Mouse (Mus musculus) embryonic facial prominence, embryonic 14.5 days (tissue): ENCODE measurements at regions not wholly inside any gene's neighbourhood (a gene's known extent, or its start where the extent isn't known, plus 50 kb on each side); places are given as distances from the start of the nearest gene placed in this dataset.

Experiments
- ATAC-seq: fragments of 200-750 bp; cut with Nextera tagmentation; 2 replicates; pipeline ENCODE4 v1.8.0; 2017; ENCODE audit warnings: low read depth, moderate number of reproducible peaks, moderate TSS enrichment
- DNase-seq: peaks from one replicate; pipeline ENCODE4 v3.0.0-alpha.2; 2015; ENCODE audit warnings: low spot score
- H3K27ac ChIP-seq: fragments of 300-500 bp; sonication (generic); replicated peaks from 2 replicates; pipeline ENCODE4 v1.5.1; 2014; ENCODE audit warnings: low read depth, mild to moderate bottlenecking, low read length, moderate library complexity
- H3K27me3 ChIP-seq: fragments of 300-500 bp; sonication (generic); replicated peaks from 2 replicates; pipeline ENCODE4 v1.6.1; 2014; ENCODE audit warnings: low read length; ENCODE audit not compliant: control insufficient read depth, insufficient read depth
- H3K36me3 ChIP-seq: fragments of 300-500 bp; sonication (generic); 2 replicates; pipeline ENCODE4 v1.6.1; 2014; ENCODE audit warnings: low read length, mixed read lengths; ENCODE audit not compliant: control insufficient read depth, insufficient read depth
- H3K4me1 ChIP-seq: fragments of 300-500 bp; sonication (generic); 2 replicates; pipeline ENCODE4 v1.6.1; 2014; ENCODE audit warnings: antibody characterized with exemption, low read length; ENCODE audit not compliant: control insufficient read depth, insufficient read depth
- H3K4me2 ChIP-seq: fragments of 300-500 bp; sonication (generic); 2 replicates; pipeline ENCODE4 v1.6.1; 2014; ENCODE audit warnings: low read depth, mild to moderate bottlenecking, low read length, moderate library complexity, mixed read lengths
- H3K4me3 ChIP-seq: fragments of 300-500 bp; sonication (generic); 2 replicates; pipeline ENCODE4 v1.5.1; 2014; ENCODE audit warnings: low read depth, mild to moderate bottlenecking, low read length
- H3K9ac ChIP-seq: fragments of 300-500 bp; sonication (generic); 2 replicates; pipeline ENCODE4 v1.6.1; 2014; ENCODE audit warnings: low read depth, mild to moderate bottlenecking, low read length, moderate library complexity, mixed read lengths
- H3K9me3 ChIP-seq: fragments of 300-500 bp; sonication (generic); 2 replicates; pipeline ENCODE4 v1.6.1; 2016; ENCODE audit warnings: low read length; ENCODE audit not compliant: control insufficient read depth
- WGBS: fragments of 180-500 bp; shearing (Covaris S2); extraction: QIAGEN DNeasy Blood & Tissue Kit; methylation state at CpG from one replicate; pipeline ENCODE4 v1.1.7; 2014; 5-methylcytosine and 5-hydroxymethylcytosine counted together

GRCm38 (mm10) chr1:148934366-148934765 is 1026.7 kb downstream of the Pla2g4a start:
- H3K4me1 ChIP-seq = no peaks in the 10 kb centered on the region
- no peak overlapping the region for H3K4me2 ChIP-seq
- DNase-seq (no peak), ATAC-seq (no peak)
- H3K27ac ChIP-seq = no peak overlapping the region
- H3K4me3 ChIP-seq = no peak overlapping the region
- no peaks in the 10 kb centered on the region for H3K27me3 ChIP-seq
- H3K36me3 ChIP-seq = no peaks in the 10 kb centered on the region
- no peaks in the 10 kb centered on the region for H3K9me3 ChIP-seq
- H3K9ac ChIP-seq = no peak overlapping the region
- 87% methylated on average over 3 of the region's 3 CpGs for WGBS

DNA sequence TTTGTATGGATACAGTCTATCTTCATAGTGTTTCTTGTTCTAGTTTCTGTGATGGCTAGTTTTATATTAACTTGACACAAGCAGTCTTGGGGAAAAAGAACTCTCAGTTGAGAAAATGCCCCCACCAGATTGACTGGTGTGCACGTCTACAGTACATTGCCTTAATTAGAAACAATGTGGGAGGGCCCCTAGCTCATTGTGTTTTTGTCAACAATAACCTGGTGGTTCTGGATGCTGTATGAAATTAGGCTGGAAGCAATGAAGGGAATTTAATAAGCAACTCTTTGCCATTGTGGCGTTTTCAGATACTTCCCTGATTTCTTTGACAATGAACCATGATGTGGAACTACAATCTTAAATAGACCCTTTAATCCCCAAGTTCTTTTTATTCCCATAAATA is 1036.6 kb downstream of the Pla2g4a start:
- H3K27ac ChIP-seq = no peak overlapping the region
- no peaks in the 10 kb centered on the region for H3K36me3 ChIP-seq
- H3K9ac ChIP-seq = no peak overlapping the region
- no peaks in the 10 kb centered on the region for H3K27me3 ChIP-seq
- H3K4me3 ChIP-seq = no peak overlapping the region
- WGBS = 59% methylated on average over 2 of the region's 2 CpGs
- peak; percentile 0 for DNase-seq
- H3K9me3 ChIP-seq = no peaks in the 10 kb centered on the region
- no peaks in the 10 kb centered on the region for H3K4me1 ChIP-seq
- no peak overlapping the region for H3K4me2 ChIP-seq
- no peak for ATAC-seq

GRCm38 (mm10) chr1:148917062-148917461 is 1044.0 kb downstream of the Pla2g4a start:
- DNase-seq (no peak), ATAC-seq (no peak)
- Histone ChIP-seq H3K9me3 (no peaks in the 10 kb centered on the region), H3K9ac (no peak overlapping the region), H3K36me3 (no peaks in the 10 kb centered on the region), H3K27me3 (no peaks in the 10 kb centered on the region), H3K4me2 (no peak overlapping the region), H3K4me1 (no peaks in the 10 kb centered on the region), H3K4me3 (no peak overlapping the region), H3K27ac (no peak overlapping the region)

GRCm38 (mm10) chr1:148912819-148913218 is 1048.3 kb downstream of the Pla2g4a start:
- ATAC-seq = no peak
- Histone ChIP-seq H3K4me1 (no peaks in the 10 kb centered on the region), H3K36me3 (no peaks in the 10 kb centered on the region), H3K4me3 (no peak overlapping the region), H3K27me3 (no peaks in the 10 kb centered on the region), H3K27ac (no peak overlapping the region), H3K9ac (no peak overlapping the region), H3K9me3 (no peaks in the 10 kb centered on the region), H3K4me2 (no peak overlapping the region)
- WGBS = 83% methylated on average over 1 of the region's 1 CpGs
- no peak for DNase-seq

DNA sequence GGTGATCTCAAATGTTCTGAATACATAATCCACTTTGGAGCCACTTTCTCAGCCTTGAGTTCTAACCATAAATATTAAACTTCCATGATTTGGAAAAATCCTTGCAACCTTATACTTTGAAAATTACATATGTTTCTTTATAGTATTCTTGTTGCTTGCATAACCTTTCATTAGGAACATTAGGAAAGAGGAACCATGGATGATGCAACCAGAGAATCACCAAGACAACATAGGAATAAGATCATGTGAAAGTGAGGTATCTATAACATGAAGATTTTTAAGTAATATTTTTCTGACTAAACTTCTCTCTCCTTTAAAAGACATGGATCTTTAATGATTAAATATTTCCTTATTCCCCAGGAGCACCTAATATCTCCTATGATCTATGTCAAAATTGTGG is 1057.0 kb downstream of the Pla2g4a start:
- no peak overlapping the region for H3K27ac ChIP-seq
- no peak for DNase-seq
- no peak for ATAC-seq
- no peaks in the 10 kb centered on the region for H3K9me3 ChIP-seq
- H3K36me3 ChIP-seq = no peaks in the 10 kb centered on the region
- H3K4me3 ChIP-seq = no peak overlapping the region
- no peak overlapping the region for H3K9ac ChIP-seq
- H3K27me3 ChIP-seq = no peaks in the 10 kb centered on the region
- no peak overlapping the region for H3K4me2 ChIP-seq
- no peaks in the 10 kb centered on the region for H3K4me1 ChIP-seq

- DNase-seq (no peak), ATAC-seq (no peak)
- no peak overlapping the region for H3K4me2 ChIP-seq
- H3K4me3 ChIP-seq = no peak overlapping the region
- no peak overlapping the region for H3K9ac ChIP-seq
- no peak overlapping the region for H3K27ac ChIP-seq
- no peaks in the 10 kb centered on the region for H3K9me3 ChIP-seq
- H3K36me3 ChIP-seq = no peaks in the 10 kb centered on the region
- no peaks in the 10 kb centered on the region for H3K4me1 ChIP-seq
- H3K27me3 ChIP-seq = no peaks in the 10 kb centered on the region
Observed at GRCm38 (mm10) chr1:148903093-148903492, 1058.0 kb downstream of the Pla2g4a start.

DNA sequence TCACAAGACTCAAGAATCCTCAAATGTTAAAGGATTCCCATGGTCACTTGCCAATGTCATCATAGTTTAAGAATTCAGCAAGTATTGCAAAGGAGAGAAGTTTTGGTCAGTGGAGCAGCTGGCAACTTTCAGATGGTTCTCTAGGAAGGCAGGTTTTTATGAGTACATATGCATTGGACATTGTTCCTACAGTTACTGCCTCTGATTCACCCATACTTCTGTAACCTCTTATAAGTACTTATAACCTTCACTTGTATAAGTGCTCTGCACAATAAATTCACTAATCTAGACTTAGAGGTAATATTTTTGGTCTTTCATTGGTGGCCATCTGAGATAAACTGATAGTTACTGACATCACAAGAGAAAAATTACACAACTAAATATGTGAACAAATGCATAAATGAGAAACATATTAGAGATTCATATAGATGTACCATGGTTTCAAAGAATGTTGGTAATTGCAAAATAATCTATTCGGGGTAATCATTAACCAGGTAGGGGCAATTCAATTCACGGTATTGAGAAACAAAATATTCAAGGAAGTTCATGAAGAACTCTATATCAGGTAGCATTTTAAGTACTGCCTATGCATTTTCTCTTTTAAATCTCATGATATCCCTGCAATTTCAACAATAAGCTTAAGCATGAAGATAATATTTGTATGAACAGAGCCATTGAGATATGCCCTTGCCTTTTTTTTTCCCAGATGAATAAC is 1059.6 kb downstream of the Pla2g4a start:
- Histone ChIP-seq H3K36me3 (no peaks in the 10 kb centered on the region), H3K27me3 (no peaks in the 10 kb centered on the region), H3K9ac (no peak overlapping the region), H3K9me3 (no peaks in the 10 kb centered on the region), H3K27ac (no peak overlapping the region), H3K4me2 (no peak overlapping the region), H3K4me3 (no peak overlapping the region), H3K4me1 (no peaks in the 10 kb centered on the region)
- ATAC-seq (no peak), DNase-seq (no peak)
- WGBS = 84% methylated on average over 2 of the region's 2 CpGs

DNA sequence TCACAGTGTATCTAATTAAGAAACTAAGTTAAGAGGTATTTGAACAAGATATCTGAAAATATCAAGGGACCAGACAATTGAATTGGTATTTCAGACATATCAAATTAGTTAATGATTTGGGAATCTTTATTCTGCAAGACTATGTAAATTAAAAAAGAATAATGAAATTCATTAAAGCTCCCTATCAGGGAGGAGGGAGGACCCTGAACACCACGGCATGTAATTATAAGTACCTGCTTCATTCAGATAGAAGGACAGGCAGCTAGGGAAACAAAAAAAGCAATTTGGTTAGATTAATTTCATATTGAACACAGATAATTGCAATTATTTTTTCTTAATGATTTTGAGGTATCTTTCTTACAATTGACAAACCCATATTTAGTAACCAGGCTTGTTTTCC is 1090.3 kb downstream of the Pla2g4a start:
- Histone ChIP-seq H3K4me1 (no peaks in the 10 kb centered on the region), H3K9ac (no peak overlapping the region), H3K27ac (no peak overlapping the region), H3K4me3 (no peak overlapping the region), H3K36me3 (no peaks in the 10 kb centered on the region), H3K9me3 (no peaks in the 10 kb centered on the region), H3K4me2 (no peak overlapping the region), H3K27me3 (no peaks in the 10 kb centered on the region)
- DNase-seq (no peak), ATAC-seq (no peak)
- 82% methylated on average over 1 of the region's 1 CpGs for WGBS

DNA sequence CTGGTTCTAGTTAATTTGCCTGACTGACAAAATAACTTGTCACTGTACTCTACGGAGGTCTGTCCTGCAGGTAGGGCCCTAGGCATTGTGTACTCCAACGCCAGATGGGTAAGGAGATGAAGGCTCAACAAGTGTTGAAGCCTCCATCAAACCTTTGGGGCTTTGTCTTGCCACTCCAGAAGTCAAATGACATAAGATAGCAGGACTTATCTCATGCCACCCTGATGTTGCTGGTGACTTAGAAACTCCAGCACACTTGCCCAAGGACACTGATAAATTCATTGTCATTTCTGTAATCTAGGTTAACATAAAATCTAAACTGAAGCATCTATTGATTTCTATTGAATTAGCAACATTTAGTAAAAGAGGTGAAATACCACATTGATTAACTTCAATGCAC is 1097.5 kb downstream of the Pla2g4a start:
- no peak overlapping the region for H3K4me2 ChIP-seq
- whole genome bisulfite sequencing = 78% methylated on average over 2 of the region's 2 CpGs
- no peak overlapping the region for H3K27ac ChIP-seq
- no peaks in the 10 kb centered on the region for H3K27me3 ChIP-seq
- ATAC-seq (no peak), DNase-seq (no peak)
- no peaks in the 10 kb centered on the region for H3K4me1 ChIP-seq
- H3K4me3 ChIP-seq = no peak overlapping the region
- H3K36me3 ChIP-seq = no peaks in the 10 kb centered on the region
- H3K9ac ChIP-seq = no peak overlapping the region
- no peaks in the 10 kb centered on the region for H3K9me3 ChIP-seq
